Mouse (Mus musculus) intestine, embryonic 16.5 days (tissue): Measurements from ENCODE around the gene Gm20425. TPM values are rescaled to one million over a fixed set of nuclear protein-coding genes. Genes with fewer than 3 reads are reported as not detected.

ENCODE experiments used
- ATAC-seq: fragments of 200-750 bp; cut with Nextera tagmentation; 2 replicates; pipeline ENCODE4 v1.8.0; 2017; ENCODE audit warnings: moderate TSS enrichment, moderate library complexity
- H3K27ac ChIP-seq: fragments of 300-500 bp; sonication (generic); 2 replicates; pipeline ENCODE4 v1.5.1; 2014; ENCODE audit warnings: mild to moderate bottlenecking, low read length
- H3K27me3 ChIP-seq: fragments of 300-500 bp; sonication (generic); replicated peaks from 2 replicates; pipeline ENCODE4 v1.6.1; 2014; ENCODE audit warnings: low read length, control low read depth, mixed read lengths; ENCODE audit not compliant: control insufficient read depth, insufficient read depth
- H3K36me3 ChIP-seq: fragments of 300-500 bp; sonication (generic); 2 replicates; pipeline ENCODE4 v1.6.1; 2014; ENCODE audit warnings: low read length, control low read depth; ENCODE audit not compliant: control insufficient read depth, insufficient read depth
- H3K4me1 ChIP-seq: fragments of 300-500 bp; sonication (generic); 2 replicates; pipeline ENCODE4 v1.6.1; 2014; ENCODE audit warnings: low read length, control low read depth, mixed read lengths; ENCODE audit not compliant: control insufficient read depth, insufficient read depth
- H3K4me2 ChIP-seq: fragments of 300-500 bp; sonication (generic); 2 replicates; pipeline ENCODE4 v1.6.1; 2014; ENCODE audit warnings: low read depth, low read length, control low read depth
- H3K4me3 ChIP-seq: fragments of 300-500 bp; sonication (generic); 2 replicates; pipeline ENCODE4 v1.5.1; 2014; ENCODE audit warnings: mild to moderate bottlenecking, low read length
- H3K9ac ChIP-seq: fragments of 300-500 bp; sonication (generic); 2 replicates; pipeline ENCODE4 v1.6.1; 2014; ENCODE audit warnings: low read depth, low read length
- H3K9me3 ChIP-seq: fragments of 300-500 bp; sonication (generic); 2 replicates; pipeline ENCODE4 v1.6.1; 2016; ENCODE audit warnings: low read length, control low read depth; ENCODE audit not compliant: control insufficient read depth
- WGBS: fragments of 180-500 bp; shearing (Covaris S2); extraction: QIAGEN DNeasy Blood & Tissue Kit; methylation state at CpG from one replicate; pipeline ENCODE4 v1.1.7; 2014; 5-methylcytosine and 5-hydroxymethylcytosine counted together
- polyA plus RNA-seq: library from polyadenylated mRNA; unstranded; fragments of >200 nt; fragmentation: Nextera tagmentation; extraction: Ambion mirVana; gene quantifications from 2 replicates; pipeline ENCODE4 v1.2.1, GENCODE M21; 2015

The Gm20425 gene
- polyA plus RNA-seq, 1 experiment from 2014 or later: not detected

DNA sequence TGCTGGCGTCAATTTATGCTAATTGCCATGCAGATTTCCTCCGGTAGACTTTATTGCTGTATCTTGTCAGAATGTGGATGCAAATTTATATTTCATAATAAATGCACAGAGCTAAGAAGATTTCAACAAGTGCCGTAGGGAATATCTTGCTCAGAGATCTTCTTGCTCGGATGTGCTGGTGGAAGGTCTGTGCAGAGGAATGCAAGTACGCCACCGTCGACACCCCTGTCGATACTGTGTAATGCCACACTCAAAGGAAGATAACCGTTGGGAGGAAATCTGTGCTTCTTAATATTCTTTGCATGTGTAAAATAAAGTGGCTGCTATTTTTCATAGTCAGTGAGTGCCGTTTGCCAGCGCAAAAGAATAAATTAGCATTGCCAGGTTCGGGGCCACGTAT lies 83.0 kb downstream of the Gm20425 start:
- Histone ChIP-seq H3K27ac (no peak overlapping the region), H3K27me3 (no peaks in the 10 kb centered on the region), H3K9me3 (no peaks in the 10 kb centered on the region), H3K36me3 (no peaks in the 10 kb centered on the region), H3K4me1 (no peaks in the 10 kb centered on the region), H3K4me3 (no peak overlapping the region), H3K4me2 (no peak overlapping the region), H3K9ac (no peak overlapping the region)
- no peak for ATAC-seq
- 66% methylated on average over 13 of the region's 13 CpGs for WGBS

DNA sequence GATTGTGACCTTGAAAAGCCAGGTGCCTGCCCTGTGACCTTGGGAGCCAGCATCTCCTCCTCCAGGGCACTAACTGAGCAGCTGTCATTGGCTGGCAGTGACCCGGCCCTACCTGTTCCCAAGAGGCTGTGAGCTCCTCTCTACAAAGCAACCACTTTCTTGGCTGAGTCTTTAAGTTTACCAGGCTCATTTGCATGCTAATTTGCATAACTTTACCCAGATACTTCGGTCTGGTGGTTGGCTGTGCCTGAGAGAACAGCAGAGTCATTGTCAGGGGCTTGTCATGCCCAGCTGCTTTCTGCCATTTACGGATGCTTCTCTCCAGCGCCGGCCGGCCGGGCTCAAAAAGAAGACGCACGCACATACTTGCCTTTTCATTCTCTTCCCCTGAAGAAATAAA lies 83.4 kb downstream of the Gm20425 start:
- H3K9ac ChIP-seq: no peak overlapping the region
- H3K4me1 ChIP-seq: no peaks in the 10 kb centered on the region
- ATAC-seq: no peak
- WGBS: 42% methylated on average over 9 of the region's 9 CpGs
- no peaks in the 10 kb centered on the region for H3K36me3 ChIP-seq
- H3K27ac ChIP-seq: no peak overlapping the region
- no peaks in the 10 kb centered on the region for H3K9me3 ChIP-seq
- H3K4me2 ChIP-seq: no peak overlapping the region
- no peaks in the 10 kb centered on the region for H3K27me3 ChIP-seq
- H3K4me3 ChIP-seq: no peak overlapping the region

DNA sequence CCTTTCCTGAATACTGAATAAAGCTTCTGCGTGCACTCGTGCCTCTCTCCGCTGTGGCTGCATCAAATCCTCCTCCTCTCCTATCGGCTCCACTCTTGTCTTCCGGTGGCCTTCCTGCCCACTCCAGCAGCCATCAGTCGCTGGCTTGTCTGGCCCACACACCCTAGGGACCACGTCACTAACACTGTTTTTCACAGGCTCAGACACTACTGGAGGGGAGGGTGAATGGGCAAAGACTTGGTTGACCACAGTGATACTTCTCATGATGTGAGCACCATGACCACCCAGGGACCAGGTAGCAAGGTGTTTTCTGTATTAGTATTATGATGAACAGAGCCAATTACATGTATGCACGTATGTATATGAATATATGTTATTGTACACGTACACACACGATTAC lies 83.8 kb downstream of the Gm20425 start:
- H3K9me3 ChIP-seq: no peaks in the 10 kb centered on the region
- H3K4me1 ChIP-seq: no peaks in the 10 kb centered on the region
- ATAC-seq: no peak

DNA sequence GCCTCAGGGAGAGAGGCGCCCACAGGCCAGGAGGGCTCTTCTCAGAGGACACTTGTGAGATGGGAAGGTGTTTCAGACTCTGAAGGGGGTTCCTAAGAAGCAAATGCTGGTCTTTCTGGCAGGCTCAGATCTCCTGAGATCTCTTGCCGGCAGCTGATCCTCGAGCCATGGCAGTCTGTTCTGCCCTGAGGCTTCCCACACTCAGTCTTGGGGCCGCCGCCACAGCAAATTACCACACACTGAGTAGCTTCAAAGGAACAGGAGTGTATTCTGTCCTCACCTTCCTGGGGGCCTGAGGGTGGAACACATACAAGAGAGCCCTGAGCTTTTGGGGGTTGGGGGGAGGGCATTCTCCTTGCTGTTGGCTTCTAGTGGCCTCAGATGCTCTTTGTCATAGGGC lies 84.8 kb downstream of the Gm20425 start:
- no peaks in the 10 kb centered on the region for H3K27me3 ChIP-seq
- H3K4me3 ChIP-seq: no peak overlapping the region
- H3K4me2 ChIP-seq: no peak overlapping the region
- WGBS: 54% methylated on average over 5 of the region's 5 CpGs
- no peak overlapping the region for H3K9ac ChIP-seq
- no peak overlapping the region for H3K27ac ChIP-seq
- no peak for ATAC-seq
- H3K4me1 ChIP-seq: no peaks in the 10 kb centered on the region
- H3K9me3 ChIP-seq: no peaks in the 10 kb centered on the region
- no peaks in the 10 kb centered on the region for H3K36me3 ChIP-seq

More for the DNA sequence above, 83.8 kb downstream of the Gm20425 start:
- 85% methylated on average over 10 of the region's 10 CpGs for WGBS
- H3K4me3 ChIP-seq: no peak overlapping the region
- H3K27me3 ChIP-seq: no peaks in the 10 kb centered on the region
- no peak overlapping the region for H3K9ac ChIP-seq
- no peaks in the 10 kb centered on the region for H3K36me3 ChIP-seq
- H3K4me2 ChIP-seq: no peak overlapping the region
- no peak overlapping the region for H3K27ac ChIP-seq

DNA sequence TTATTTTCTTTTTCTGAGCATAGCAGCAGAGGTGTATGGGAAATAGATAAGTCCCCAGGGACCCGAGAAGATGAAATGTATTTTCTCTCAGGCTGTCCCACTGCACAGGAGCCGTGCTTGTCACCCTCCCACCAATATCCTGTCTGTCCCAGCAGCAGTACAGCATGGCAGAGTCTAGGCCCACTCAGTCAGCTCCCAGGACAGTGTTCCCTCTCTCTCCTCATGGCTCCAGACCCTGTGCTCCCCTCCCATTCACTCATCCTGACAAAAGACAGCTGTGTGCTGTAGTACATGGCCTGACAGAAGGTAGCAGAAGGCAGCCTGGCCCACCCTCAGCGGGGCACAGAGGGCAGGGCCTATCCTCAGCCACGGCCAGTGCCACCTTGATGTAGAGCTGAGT lies 86.2 kb downstream of the Gm20425 start:
- WGBS: 40% methylated on average over 4 of the region's 4 CpGs
- H3K36me3 ChIP-seq: no peaks in the 10 kb centered on the region
- ATAC-seq: no peak

DNA sequence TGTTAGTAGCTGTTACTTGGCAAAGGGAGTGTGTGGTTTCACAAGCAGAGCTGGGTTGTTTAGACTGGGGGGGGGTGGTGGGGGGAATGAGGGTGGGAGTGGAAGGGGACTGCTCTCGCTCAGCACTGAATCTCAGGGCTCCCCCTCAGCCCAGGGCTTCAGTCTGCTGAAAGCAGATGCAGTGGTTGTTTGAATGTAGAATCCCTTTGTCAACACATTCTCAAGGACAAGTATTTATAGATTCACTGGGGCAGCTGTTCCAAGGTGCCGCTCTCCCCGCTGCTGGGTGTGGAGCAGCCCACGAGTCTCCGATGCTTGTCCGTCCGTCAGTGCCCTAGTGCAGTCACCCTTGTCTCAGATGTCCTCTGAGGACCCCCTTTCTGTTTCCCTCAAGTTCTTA lies 88.8 kb downstream of the Gm20425 start:
- H3K9me3 ChIP-seq: no peaks in the 10 kb centered on the region
- H3K4me2 ChIP-seq: no peak overlapping the region
- WGBS: 80% methylated on average over 7 of the region's 7 CpGs
- no peaks in the 10 kb centered on the region for H3K27me3 ChIP-seq
- H3K4me3 ChIP-seq: no peak overlapping the region
- no peak overlapping the region for H3K27ac ChIP-seq
- ATAC-seq: no peak
- no peak overlapping the region for H3K9ac ChIP-seq
- H3K4me1 ChIP-seq: no peaks in the 10 kb centered on the region
- H3K36me3 ChIP-seq: no peaks in the 10 kb centered on the region

More for the DNA sequence above, 86.2 kb downstream of the Gm20425 start:
- H3K9ac ChIP-seq: no peak overlapping the region
- H3K9me3 ChIP-seq: no peaks in the 10 kb centered on the region
- H3K4me3 ChIP-seq: no peak overlapping the region
- no peaks in the 10 kb centered on the region for H3K27me3 ChIP-seq
- no peak overlapping the region for H3K4me2 ChIP-seq
- no peaks in the 10 kb centered on the region for H3K4me1 ChIP-seq
- H3K27ac ChIP-seq: no peak overlapping the region

DNA sequence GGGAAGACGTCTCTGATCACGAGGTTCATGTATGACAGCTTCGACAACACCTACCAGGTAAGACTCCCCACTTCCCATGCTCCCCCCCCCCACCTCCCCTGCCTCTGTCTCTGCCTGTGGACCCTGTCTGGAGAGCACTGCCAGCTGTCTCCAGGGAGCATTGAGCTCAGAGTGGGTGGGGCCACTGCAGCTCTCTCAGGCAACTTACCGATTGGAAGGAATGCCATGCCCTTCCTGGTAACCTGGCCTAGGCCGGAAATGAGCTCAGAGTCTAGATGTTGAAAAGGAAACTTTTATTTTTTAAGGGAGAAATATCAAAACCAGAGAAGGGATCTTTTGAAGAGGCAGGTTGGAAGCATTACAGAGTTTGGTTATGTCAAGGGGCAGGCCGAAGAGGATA lies 89.7 kb downstream of the Gm20425 start:
- Histone ChIP-seq H3K27ac (no peak overlapping the region), H3K4me1 (no peaks in the 10 kb centered on the region), H3K27me3 (no peaks in the 10 kb centered on the region), H3K4me3 (no peak overlapping the region), H3K9me3 (no peaks in the 10 kb centered on the region), H3K4me2 (no peak overlapping the region), H3K9ac (no peak overlapping the region), H3K36me3 (no peaks in the 10 kb centered on the region)
- 80% methylated on average over 6 of the region's 6 CpGs for WGBS
- ATAC-seq: no peak

Other genes starting within 250 kb of the Gm20425 start
- gene Slco2a1, start 241.6 kb downstream of the Gm20425 start, polyA plus RNA-seq: 15.2 and 18.8 TPM in 2 replicates
- gene Rab6b, start 118.5 kb downstream of the Gm20425 start, polyA plus RNA-seq: 4.5 TPM in 2 replicates
- gene Srprb, start 28.2 kb downstream of the Gm20425 start, polyA plus RNA-seq: 51.0 and 51.7 TPM in 2 replicates
- 249 and 380 TPM in 2 replicates for gene Trf, start 137 bp upstream of the Gm20425 start, polyA plus RNA-seq
- gene 1300017J02Rik, start 74.8 kb upstream of the Gm20425 start, polyA plus RNA-seq: 1.8 and 2.9 TPM in 2 replicates
- gene Topbp1, start 74.9 kb upstream of the Gm20425 start, polyA plus RNA-seq: 29.3 and 34.5 TPM in 2 replicates
- gene Cdv3, start 135.5 kb upstream of the Gm20425 start, polyA plus RNA-seq: 83.8 and 89.4 TPM in 2 replicates